Mouse (Mus musculus): ENCODE measurements around the gene Snx4.

GRCm38 (mm10) chr16:33315611-33316010 is 64.4 kb downstream of the Snx4 start:
- no peak for TF ChIP-seq CTCF (IDR thresholded peaks at IDR 0.05; ENCODE audit: low read depth, low read length)
- TF ChIP-seq POLR2A (IDR thresholded peaks at IDR 0.05; ENCODE audit: borderline replicate concordance, low read depth, low read length): no peak

All from bone marrow macrophage, adult 2 months (primary cell).